Mouse (Mus musculus) cerebellum, adult 11-12 months (tissue): ENCODE measurements at regions not wholly inside any gene's neighbourhood (a gene's known extent, or its start where the extent isn't known, plus 50 kb on each side); places are given as distances from the start of the nearest gene placed in this dataset.

Experiments
- DNase-seq: peaks from one replicate; pipeline ENCODE4 v3.0.0; 2022

GRCm38 (mm10) chr13:110907319-110907955, 347.4 kb upstream of the Actbl2 start:
- no peak for DNase-seq

- DNase-seq: no peak
These were observed 342.9 kb upstream of the Actbl2 start for GRCm38 (mm10) chr13:110911866-110912265.

GRCm38 (mm10) chr13:110913177-110913576, 341.6 kb upstream of the Actbl2 start:
- DNase-seq: no peak

GRCm38 (mm10) chr13:110913687-110914086, 341.1 kb upstream of the Actbl2 start:
- DNase-seq: peak; percentile 65

- no peak for DNase-seq
These were observed 339.7 kb upstream of the Actbl2 start for GRCm38 (mm10) chr13:110915161-110915560.

- DNase-seq: no peak
These were observed 330.9 kb upstream of the Actbl2 start for GRCm38 (mm10) chr13:110923936-110924335.

GRCm38 (mm10) chr13:110924897-110925296, 329.9 kb upstream of the Actbl2 start:
- DNase-seq: no peak

- DNase-seq: no peak
These were observed 326.7 kb upstream of the Actbl2 start for GRCm38 (mm10) chr13:110928143-110928542.

- no peak for DNase-seq
These were observed 325.9 kb upstream of the Actbl2 start for GRCm38 (mm10) chr13:110928894-110929293.

- DNase-seq: no peak
These were observed 325.2 kb upstream of the Actbl2 start for GRCm38 (mm10) chr13:110929579-110929978.

GRCm38 (mm10) chr13:110941587-110941986, 313.2 kb upstream of the Actbl2 start:
- DNase-seq: no peak

- DNase-seq: no peak
These were observed 311.7 kb upstream of the Actbl2 start for GRCm38 (mm10) chr13:110942986-110943644.

GRCm38 (mm10) chr13:110944061-110944460, 310.8 kb upstream of the Actbl2 start:
- no peak for DNase-seq

- no peak for DNase-seq
These were observed 310.1 kb upstream of the Actbl2 start for GRCm38 (mm10) chr13:110944683-110945082.

- DNase-seq: no peak
These were observed 294.6 kb upstream of the Actbl2 start for GRCm38 (mm10) chr13:110960212-110960611.

GRCm38 (mm10) chr13:110967109-110967508, 287.7 kb upstream of the Actbl2 start:
- no peak for DNase-seq

- peak; percentile 48 for DNase-seq
These were observed 286.9 kb upstream of the Actbl2 start for GRCm38 (mm10) chr13:110967626-110968506.

GRCm38 (mm10) chr13:110968507-110968905, 286.3 kb upstream of the Actbl2 start:
- no peak for DNase-seq

GRCm38 (mm10) chr13:110977379-110977778, 277.4 kb upstream of the Actbl2 start:
- DNase-seq: no peak

GRCm38 (mm10) chr13:110978022-110978421, 276.8 kb upstream of the Actbl2 start:
- DNase-seq: no peak

- DNase-seq: no peak
These were observed 264.1 kb upstream of the Actbl2 start for GRCm38 (mm10) chr13:110990677-110991076.

GRCm38 (mm10) chr13:110991121-110991520, 263.7 kb upstream of the Actbl2 start:
- DNase-seq: no peak

GRCm38 (mm10) chr13:110994596-110994995, 260.2 kb upstream of the Actbl2 start:
- DNase-seq: no peak

GRCm38 (mm10) chr13:111002670-111003069, 252.1 kb upstream of the Actbl2 start:
- DNase-seq: no peak
